Mouse (Mus musculus) lung, adult 2 months (tissue): ENCODE measurements around the gene Acvr1b.

ENCODE experiments used
- CTCF ChIP-seq: fragments of 200-500 bp; IDR thresholded peaks from 2 replicates; pipeline ENCODE4 v1.5.1; 2011; ENCODE audit warnings: mild to moderate bottlenecking, low read length, control low read depth; ENCODE audit not compliant: insufficient read depth
- POLR2A ChIP-seq: fragments of 200-500 bp; IDR thresholded peaks from 2 replicates; pipeline ENCODE4 v1.6.1; 2011; ENCODE audit warnings: low read depth, mild to moderate bottlenecking, control low read depth, low read length, borderline replicate concordance; ENCODE audit errors: extremely low read depth

DNA sequence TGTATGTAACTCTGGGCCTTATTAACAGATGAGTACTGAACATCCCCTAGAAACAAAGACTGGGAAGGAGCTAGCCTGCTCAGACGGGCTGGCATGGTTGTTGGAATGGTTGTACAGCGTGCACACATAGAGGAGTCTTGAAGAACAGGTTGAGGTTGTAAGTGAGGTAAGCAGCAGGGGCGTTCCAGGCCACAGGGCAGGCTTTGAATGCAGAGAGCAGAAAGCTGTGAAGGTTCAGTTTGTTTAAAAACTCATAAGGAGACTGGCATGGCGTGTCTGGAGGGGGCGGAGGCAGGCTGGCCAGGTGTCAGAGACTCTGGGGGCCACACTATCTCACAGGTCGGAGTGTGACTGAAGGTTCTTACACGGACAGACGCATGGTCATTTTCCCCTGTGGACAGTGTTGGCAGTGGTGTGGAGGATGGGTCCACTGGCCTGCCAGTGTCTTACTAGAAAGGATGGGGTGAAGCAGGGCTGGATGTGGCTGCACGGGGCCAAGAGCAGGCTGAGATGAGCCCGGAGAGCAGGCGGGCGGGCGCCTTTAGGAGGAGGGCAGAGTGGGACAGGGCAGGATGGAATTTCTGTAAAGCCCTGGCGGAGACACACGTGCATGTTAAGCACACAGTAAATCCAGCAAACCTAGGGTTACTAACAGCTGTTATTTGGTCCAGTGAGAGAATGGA is 23.8 kb downstream of the Acvr1b start:
- TF ChIP-seq CTCF (no peak), POLR2A (no peak)
